Mouse (Mus musculus): ENCODE results near the gene Hoxb1.

The Hoxb1 gene

GRCm38 (mm10) chr11:96334002-96334364, 31.6 kb upstream of the Hoxb1 start:
- no peak for DNase-seq (ENCODE audit: low read depth)

- no peak for DNase-seq (ENCODE audit: low read depth)
Measured at GRCm38 (mm10) chr11:96334998-96335397, 30.6 kb upstream of the Hoxb1 start.

GRCm38 (mm10) chr11:96336597-96336996, 29.0 kb upstream of the Hoxb1 start:
- no peak for DNase-seq (ENCODE audit: low read depth)

- no peak for DNase-seq (ENCODE audit: low read depth)
Measured at GRCm38 (mm10) chr11:96337026-96337425, 28.5 kb upstream of the Hoxb1 start.

GRCm38 (mm10) chr11:96338957-96339855, 26.3 kb upstream of the Hoxb1 start:
- no peak for DNase-seq (ENCODE audit: low read depth)

- DNase-seq (ENCODE audit: low read depth) = no peak
Measured at GRCm38 (mm10) chr11:96340698-96341365, 24.7 kb upstream of the Hoxb1 start.

GRCm38 (mm10) chr11:96341701-96342575, 23.6 kb upstream of the Hoxb1 start:
- DNase-seq (ENCODE audit: low read depth) = no peak

- no peak for DNase-seq (ENCODE audit: low read depth)
Measured at GRCm38 (mm10) chr11:96342576-96342930, 23.0 kb upstream of the Hoxb1 start.

GRCm38 (mm10) chr11:96343206-96343745, 22.3 kb upstream of the Hoxb1 start:
- no peak for DNase-seq (ENCODE audit: low read depth)

- no peak for DNase-seq (ENCODE audit: low read depth)
Measured at GRCm38 (mm10) chr11:96344061-96344877, 21.3 kb upstream of the Hoxb1 start.

- no peak for DNase-seq (ENCODE audit: low read depth)
Measured at GRCm38 (mm10) chr11:96344878-96345159, 20.7 kb upstream of the Hoxb1 start.

- DNase-seq (ENCODE audit: low read depth) = no peak
Measured at GRCm38 (mm10) chr11:96345220-96345892, 20.2 kb upstream of the Hoxb1 start.

- no peak for DNase-seq (ENCODE audit: low read depth)
Measured at GRCm38 (mm10) chr11:96345893-96346806, 19.4 kb upstream of the Hoxb1 start.

- DNase-seq (ENCODE audit: low read depth) = no peak
Measured at GRCm38 (mm10) chr11:96346916-96347520, 18.5 kb upstream of the Hoxb1 start.

- DNase-seq (ENCODE audit: low read depth) = no peak
Measured at GRCm38 (mm10) chr11:96347717-96348116, 17.8 kb upstream of the Hoxb1 start.

GRCm38 (mm10) chr11:96348141-96348928, 17.2 kb upstream of the Hoxb1 start:
- no peak for DNase-seq (ENCODE audit: low read depth)

GRCm38 (mm10) chr11:96348988-96349387, 16.6 kb upstream of the Hoxb1 start:
- no peak for DNase-seq (ENCODE audit: low read depth)

GRCm38 (mm10) chr11:96349491-96350340, 15.8 kb upstream of the Hoxb1 start:
- DNase-seq (ENCODE audit: low read depth) = no peak

All from induced T-regulatory cell, adult 2 months (primary cell).